Mouse (Mus musculus) kidney, embryonic 14.5 days (tissue): ENCODE measurements around the gene 2010315B03Rik. TPM values are rescaled to one million over a fixed set of nuclear protein-coding genes. Genes with fewer than 3 reads are reported as not detected.

ENCODE experiments used
- polyA plus RNA-seq: library from polyadenylated mRNA; unstranded; fragments of >200 nt; fragmentation: Nextera tagmentation; extraction: Ambion mirVana; gene quantifications from 2 replicates; pipeline ENCODE4 v1.2.1, GENCODE M21; 2014

2010315B03Rik gene
- polyA plus RNA-seq, 1 experiment from 2014 or later, result 10.8 TPM

Other genes starting within 250 kb of the 2010315B03Rik start
- gene Ccr2, start 210.7 kb downstream of the 2010315B03Rik start, polyA plus RNA-seq, result 1.6 and 1.9 TPM in 2 replicates
- gene Ccr5, start 191.2 kb downstream of the 2010315B03Rik start, polyA plus RNA-seq, result 0.33 and 0.60 TPM in 2 replicates
- 128 and 129 TPM in 2 replicates for gene Ppp2r3d, start 164.2 kb upstream of the 2010315B03Rik start, polyA plus RNA-seq
- gene Gm21836, start 181.1 kb upstream of the 2010315B03Rik start, polyA plus RNA-seq, result not detected in 2 replicates